Mouse (Mus musculus) ES-E14 (cell line): ENCODE measurements around the gene Hdac11. TPM values are rescaled to one million over a fixed set of nuclear protein-coding genes. Genes with fewer than 3 reads are reported as not detected.

Experiments used
- DNase-seq: peaks from one replicate; pipeline ENCODE4 v3.0.0-alpha.2; 2013; ENCODE audit warnings: low read depth, low spot score
- H3K27ac ChIP-seq: 2 replicates; pipeline ENCODE4 v1.5.1; 2012; ENCODE audit warnings: low read depth, mild to moderate bottlenecking, low read length, moderate library complexity, mixed read lengths; ENCODE audit not compliant: poor library complexity, insufficient read depth, severe bottlenecking
- H3K36me3 ChIP-seq: 2 replicates; pipeline ENCODE4 v1.6.1; 2012; ENCODE audit warnings: mild to moderate bottlenecking, low read length, moderate library complexity, mixed read lengths; ENCODE audit not compliant: control insufficient read depth, poor library complexity, insufficient read depth, severe bottlenecking
- H3K4me1 ChIP-seq, 2 experiments: fragments of 150-350 bp in 1 of 2; sonication (generic) in 1 of 2; 2 replicates each; pipeline ENCODE4 v1.6.1; 2012; ENCODE audit warnings: low read length in 2 of 2, mild to moderate bottlenecking in 1 of 2, mixed read lengths in 1 of 2; ENCODE audit not compliant: control insufficient read depth in 2 of 2, insufficient read depth in 2 of 2, poor library complexity in 1 of 2
- H3K4me3 ChIP-seq, 2 experiments: fragments of 150-350 bp in 1 of 2; sonication (generic) in 1 of 2; 2 replicates each; pipeline ENCODE4 v1.5.1; 2012; ENCODE audit warnings: low read length in 2 of 2, low read depth in 1 of 2, mild to moderate bottlenecking in 1 of 2, mixed read lengths in 1 of 2; ENCODE audit not compliant: insufficient read depth in 1 of 2, poor library complexity in 1 of 2, severe bottlenecking in 1 of 2
- H3K9ac ChIP-seq: 2 replicates; pipeline ENCODE4 v1.6.1; 2012; ENCODE audit warnings: low read depth, mild to moderate bottlenecking, low read length, mixed read lengths; ENCODE audit not compliant: poor library complexity, insufficient read depth, severe bottlenecking
- H3K9me3 ChIP-seq: fragments of 150-350 bp; sonication (generic); 2 replicates; pipeline ENCODE4 v1.6.1; 2012; ENCODE audit warnings: low read depth, mild to moderate bottlenecking, low read length; ENCODE audit not compliant: control insufficient read depth, insufficient read depth
- CHD2 ChIP-seq: IDR thresholded peaks from 2 replicates; pipeline ENCODE4 v1.6.1; 2014; ENCODE audit warnings: mild to moderate bottlenecking, low read depth, low read length, inconsistent platforms
- HCFC1 ChIP-seq: IDR thresholded peaks from 2 replicates; pipeline ENCODE4 v1.6.1; 2012; ENCODE audit warnings: low read length, inconsistent platforms, borderline replicate concordance; ENCODE audit not compliant: insufficient read depth
- MAFK ChIP-seq: IDR thresholded peaks from 2 replicates; pipeline ENCODE4 v1.6.1; 2014; ENCODE audit warnings: mild to moderate bottlenecking, low read depth, low read length, inconsistent platforms; ENCODE audit not compliant: insufficient read depth
- ZC3H11A ChIP-seq: IDR thresholded peaks from 2 replicates; pipeline ENCODE4 v1.6.1; 2012; ENCODE audit warnings: low read depth, mild to moderate bottlenecking, inconsistent platforms, low read length, borderline replicate concordance
- ZNF384 ChIP-seq: IDR thresholded peaks from 2 replicates; pipeline ENCODE4 v1.6.1; 2012; ENCODE audit warnings: low read depth, low read length, inconsistent platforms
- in situ Hi-C, 2 experiments: fragments of 600-800 bp; cut with MboI; formaldehyde crosslinking; loops; one replicate each; pipeline ENCODE4 v1.15.1; 2025; ENCODE audit warnings: low sequenced_read_pairs in 2 of 2, inconsistent platforms in 1 of 2; ENCODE audit not compliant: unreplicated experiment in 2 of 2
- total RNA-seq: library from RNA; depleted of rRNA; stranded (reverse); fragments of 300-350 nt; gene quantifications from 2 replicates; pipeline ENCODE4 v1.2.3, GENCODE M21; 2012; rRNA removed

Gene Hdac11
- total RNA-seq, 1 experiment: 2.6 TPM

GRCm38 (mm10) chr6:91220062-91220461 is 63.6 kb downstream of the Hdac11 start:
- in situ Hi-C loops: no loop called here
- H3K9me3 ChIP-seq: no peaks in the 10 kb centered on the region
- no peak overlapping the region for H3K9ac ChIP-seq
- no peaks in the 10 kb centered on the region for H3K36me3 ChIP-seq
- H3K4me3 ChIP-seq: no peak overlapping the region
- H3K4me1 ChIP-seq: no peaks in the 10 kb centered on the region
- TF ChIP-seq MAFK (no peak), CHD2 (no peak), HCFC1 (no peak), ZC3H11A (no peak), ZNF384 (no peak)
- no peak for DNase-seq
- H3K27ac ChIP-seq: no peak overlapping the region

GRCm38 (mm10) chr6:91221094-91221493 is 64.6 kb downstream of the Hdac11 start:
- peak; percentile 27 for DNase-seq
- Histone ChIP-seq H3K4me3 (no peak overlapping the region), H3K27ac (no peak overlapping the region), H3K9me3 (no peaks in the 10 kb centered on the region), H3K9ac (no peak overlapping the region), H3K4me1 (no peaks in the 10 kb centered on the region), H3K36me3 (no peaks in the 10 kb centered on the region)
- in situ Hi-C loops: no loop called here
- TF ChIP-seq CHD2: no peak
- no peak for TF ChIP-seq ZC3H11A
- no peak for TF ChIP-seq ZNF384

- DNase-seq: no peak
- no peaks in the 10 kb centered on the region for H3K9me3 ChIP-seq
- H3K4me3 ChIP-seq: no peak overlapping the region
- H3K36me3 ChIP-seq: no peaks in the 10 kb centered on the region
- no peak overlapping the region for H3K9ac ChIP-seq
- TF ChIP-seq MAFK: no peak
- no peak for TF ChIP-seq CHD2
- TF ChIP-seq ZC3H11A: no peak
- TF ChIP-seq ZNF384: no peak
- TF ChIP-seq HCFC1: no peak
- no peak overlapping the region for H3K27ac ChIP-seq
- H3K4me1 ChIP-seq: no peaks in the 10 kb centered on the region
- in situ Hi-C loops: no loop called here
These were observed 66.4 kb downstream of the Hdac11 start for GRCm38 (mm10) chr6:91222694-91223346.

Other genes with a start within 250 kb of the Hdac11 start
- 18.8 and 25.4 TPM in 2 replicates for gene Iqsec1, start 168.0 kb upstream of the Hdac11 start, total RNA-seq
- gene Nup210, start 39.8 kb upstream of the Hdac11 start, total RNA-seq: 65.9 and 103 TPM in 2 replicates
- gene Fbln2, start 55.8 kb downstream of the Hdac11 start, total RNA-seq: 9.0 and 24.7 TPM in 2 replicates